Mouse (Mus musculus) CH12.LX (cell line): ENCODE measurements around the gene Taf8.

Experiments
- CTCF ChIP-seq, 2 experiments: IDR thresholded peaks in 1 of 2; conservative IDR thresholded peaks in 1 of 2; 2 replicates each; pipeline ENCODE4 v1.5.1; 2011 to 2012; ENCODE audit warnings: low read depth in 2 of 2, low read length in 2 of 2, improper control_type of control experiment in 1 of 2, inconsistent platforms in 1 of 2, mild to moderate bottlenecking in 1 of 2, moderate library complexity in 1 of 2
- MEF2A ChIP-seq: IDR thresholded peaks from 2 replicates; pipeline ENCODE4 v1.6.1; 2014; ENCODE audit warnings: low read depth, mild to moderate bottlenecking, inconsistent platforms, low read length, improper control_type of control experiment, borderline replicate concordance
- POLR2A ChIP-seq: IDR thresholded peaks from 2 replicates; pipeline ENCODE4 v1.6.1; 2011; ENCODE audit warnings: low read depth, mild to moderate bottlenecking, improper control_type of control experiment, low read length
- POLR2AphosphoS2 ChIP-seq: IDR thresholded peaks from 2 replicates; pipeline ENCODE4 v1.6.1; 2011; ENCODE audit warnings: low read depth, low read length, improper control_type of control experiment

- no peak for TF ChIP-seq POLR2AphosphoS2
- no peak for TF ChIP-seq CTCF (conservative IDR thresholded peaks at IDR 0.05 in 1 of 2, IDR thresholded peaks at IDR 0.05 in 1 of 2; ENCODE audit: low read depth in 2 of 2, low read length in 2 of 2)
- no peak for TF ChIP-seq POLR2A
- TF ChIP-seq MEF2A, result no peak
Observed at GRCm38 (mm10) chr17:47464248-47464965, 37.7 kb downstream of the Taf8 start.
